Mouse (Mus musculus) heart, adult 2 months (tissue): ENCODE data around the gene Acvr1. TPM values are rescaled to one million over a fixed set of nuclear protein-coding genes. Genes with fewer than 3 reads are reported as not detected.
A peak's percentile ranks its signal among the peaks of the same experiment; 100 is the strongest.

Source experiments
- DNase-seq, 2 experiments: peaks; one replicate each; pipeline ENCODE4 v3.0.0; 2021
- H3K27ac ChIP-seq: fragments of 200-600 bp; 2 replicates; pipeline ENCODE4 v1.8.1; 2022
- H3K27me3 ChIP-seq: fragments of 200-500 bp; 2 replicates; pipeline ENCODE4 v1.6.1; 2012; ENCODE audit warnings: mild to moderate bottlenecking, low read length, inconsistent platforms, mixed read lengths; ENCODE audit not compliant: control insufficient read depth, insufficient read depth
- H3K36me3 ChIP-seq: fragments of 200-500 bp; 2 replicates; pipeline ENCODE4 v1.6.1; 2012; ENCODE audit warnings: low read length, inconsistent platforms; ENCODE audit not compliant: control insufficient read depth, insufficient read depth
- H3K4me1 ChIP-seq: fragments of 200-500 bp; 2 replicates; pipeline ENCODE4 v1.6.1; 2011; ENCODE audit warnings: low read length; ENCODE audit not compliant: control insufficient read depth, insufficient read depth
- H3K4me3 ChIP-seq: fragments of 200-600 bp; 2 replicates; pipeline ENCODE4 v1.8.1; 2022
- H3K79me2 ChIP-seq: fragments of 200-500 bp; replicated peaks from 2 replicates; pipeline ENCODE4 v1.6.1; 2012; ENCODE audit warnings: mild to moderate bottlenecking, inconsistent platforms, low read length, moderate library complexity, mixed read lengths; ENCODE audit not compliant: control insufficient read depth, insufficient read depth
- H3K9ac ChIP-seq: fragments of 200-500 bp; 2 replicates; pipeline ENCODE4 v1.6.1; 2012; ENCODE audit warnings: low read depth, mild to moderate bottlenecking, control low read depth, inconsistent platforms, low read length, mixed read lengths
- CTCF ChIP-seq: fragments of 200-600 bp; IDR thresholded peaks from 2 replicates; pipeline ENCODE4 v1.8.1; 2022; ENCODE audit warnings: antibody characterized with exemption, mild to moderate bottlenecking, moderate library complexity
- EP300 ChIP-seq: fragments of 200-500 bp; IDR thresholded peaks from 2 replicates; pipeline ENCODE4 v1.6.1; 2011; ENCODE audit warnings: low read depth, low read length, control low read depth; ENCODE audit not compliant: insufficient read depth
- POLR2A ChIP-seq: fragments of 200-500 bp; IDR thresholded peaks from 2 replicates; pipeline ENCODE4 v1.6.1; 2011; ENCODE audit warnings: mild to moderate bottlenecking, low read depth, low read length, control low read depth; ENCODE audit not compliant: insufficient read depth
- WGBS: fragments of 180-500 bp; shearing (Covaris S2); methylation state at CpG from one replicate; pipeline ENCODE4 v1.1.7; 2018; 5-methylcytosine and 5-hydroxymethylcytosine counted together
- intact Hi-C: fragments of 180-260 bp; cut with DNase I; formaldehyde crosslinking; loops from one replicate; pipeline ENCODE4 v1.15.1; 2025
- polyA plus RNA-seq: library from polyadenylated mRNA; depleted of rRNA; stranded (reverse); fragments of >200 nt; gene quantifications from 2 replicates; pipeline ENCODE4 v1.2.3, GENCODE M21; 2012
- total RNA-seq, 2 experiments: library from RNA; stranded (reverse); gene quantifications; 2 replicates each; pipeline ENCODE4 v1.2.3; 2021

The Acvr1 gene
- total and polyA plus RNA-seq, 3 experiments: 7.4 to 15.7 (median 14.6) TPM

- Histone ChIP-seq H3K9ac (no peak overlapping the region), H3K27me3 (no peaks in the 10 kb centered on the region), H3K36me3 (no peaks in the 10 kb centered on the region), H3K79me2 (no peaks in the 10 kb centered on the region), H3K27ac (no peak overlapping the region), H3K4me1 (no peaks in the 10 kb centered on the region), H3K4me3 (no peak overlapping the region)
- no peak for DNase-seq
- WGBS: 92% methylated on average over 4 of the region's 4 CpGs
- no peak for TF ChIP-seq EP300
- TF ChIP-seq CTCF: no peak
- no peak for TF ChIP-seq POLR2A
- intact Hi-C loops: no loop called here
Measured at GRCm38 (mm10) chr2:58601382-58601781, 34.4 kb upstream of the Acvr1 start.

GRCm38 (mm10) chr2:58599639-58600038 is 32.7 kb upstream of the Acvr1 start:
- TF ChIP-seq EP300 (no peak), CTCF (no peak), POLR2A (no peak)
- Histone ChIP-seq H3K9ac (no peak overlapping the region), H3K36me3 (peaks cover 4% of the 10 kb centered on the region; the same call in 1 of the 2 replicates), H3K27me3 (no peaks in the 10 kb centered on the region), H3K79me2 (no peaks in the 10 kb centered on the region), H3K4me3 (no peak overlapping the region), H3K4me1 (peaks cover 4% of the 10 kb centered on the region), H3K27ac (no peak overlapping the region)
- no peak for DNase-seq
- intact Hi-C loops: no loop called here
- WGBS: 86% methylated on average over 6 of the region's 6 CpGs

GRCm38 (mm10) chr2:58597556-58597955 is 30.6 kb upstream of the Acvr1 start:
- H3K36me3 ChIP-seq: peaks cover 6% of the 10 kb centered on the region
- intact Hi-C loops: no loop called here
- peaks cover 5% of the 10 kb centered on the region for H3K4me1 ChIP-seq
- H3K27ac ChIP-seq: no peak overlapping the region
- H3K4me3 ChIP-seq: no peak overlapping the region
- WGBS: 97% methylated on average over 3 of the region's 3 CpGs
- H3K79me2 ChIP-seq: no peaks in the 10 kb centered on the region
- H3K27me3 ChIP-seq: no peaks in the 10 kb centered on the region
- no peak overlapping the region for H3K9ac ChIP-seq
- no peak for DNase-seq
- TF ChIP-seq CTCF: no peak
- no peak for TF ChIP-seq EP300
- no peak for TF ChIP-seq POLR2A

GRCm38 (mm10) chr2:58596774-58597342 is 29.9 kb upstream of the Acvr1 start:
- Histone ChIP-seq H3K4me1 (peaks cover 5% of the 10 kb centered on the region), H3K4me3 (no peak overlapping the region), H3K9ac (no peak overlapping the region), H3K79me2 (no peaks in the 10 kb centered on the region), H3K27ac (no peak overlapping the region), H3K27me3 (no peaks in the 10 kb centered on the region), H3K36me3 (peaks cover 6% of the 10 kb centered on the region)
- peak; percentile 46 to 57 for DNase-seq
- no peak for TF ChIP-seq EP300
- no peak for TF ChIP-seq CTCF
- no peak for TF ChIP-seq POLR2A
- intact Hi-C loops: no loop called here
- WGBS: 66% methylated on average over 17 of the region's 17 CpGs

GRCm38 (mm10) chr2:58595350-58595749 is 28.4 kb upstream of the Acvr1 start:
- Histone ChIP-seq H3K4me1 (peaks cover 5% of the 10 kb centered on the region), H3K36me3 (peaks cover 6% of the 10 kb centered on the region), H3K27me3 (no peaks in the 10 kb centered on the region), H3K9ac (no peak overlapping the region), H3K27ac (no peak overlapping the region), H3K79me2 (no peaks in the 10 kb centered on the region), H3K4me3 (no peak overlapping the region)
- TF ChIP-seq POLR2A (no peak), CTCF (no peak), EP300 (no peak)
- intact Hi-C loops: no loop called here
- 27% methylated on average over 9 of the region's 9 CpGs for WGBS
- no peak for DNase-seq

- H3K9ac ChIP-seq: no peak overlapping the region
- no peak overlapping the region for H3K27ac ChIP-seq
- H3K4me1 ChIP-seq: peaks cover 2% of the 10 kb centered on the region; the same call in 1 of the 2 replicates
- WGBS: 90% methylated on average over 1 of the region's 1 CpGs
- no peak for DNase-seq
- no peak overlapping the region for H3K4me3 ChIP-seq
- TF ChIP-seq POLR2A: no peak
- no peak for TF ChIP-seq EP300
- TF ChIP-seq CTCF: no peak
- H3K79me2 ChIP-seq: 0 out of 2 replicates have a peak, but pooled peaks cover 2% of the 10 kb centered on the region
- intact Hi-C loops: no loop called here
- H3K27me3 ChIP-seq: no peaks in the 10 kb centered on the region
- peaks cover 5% of the 10 kb centered on the region for H3K36me3 ChIP-seq
Measured at GRCm38 (mm10) chr2:58590055-58590454, 23.1 kb upstream of the Acvr1 start.
